Mouse (Mus musculus): ENCODE results near the gene Ank3. TPM values are rescaled to one million over a fixed set of nuclear protein-coding genes. Genes with fewer than 3 reads are reported as not detected.

The Ank3 gene
- polyA plus RNA-seq, 1 experiment from 2014 or later: 102 TPM

DNA sequence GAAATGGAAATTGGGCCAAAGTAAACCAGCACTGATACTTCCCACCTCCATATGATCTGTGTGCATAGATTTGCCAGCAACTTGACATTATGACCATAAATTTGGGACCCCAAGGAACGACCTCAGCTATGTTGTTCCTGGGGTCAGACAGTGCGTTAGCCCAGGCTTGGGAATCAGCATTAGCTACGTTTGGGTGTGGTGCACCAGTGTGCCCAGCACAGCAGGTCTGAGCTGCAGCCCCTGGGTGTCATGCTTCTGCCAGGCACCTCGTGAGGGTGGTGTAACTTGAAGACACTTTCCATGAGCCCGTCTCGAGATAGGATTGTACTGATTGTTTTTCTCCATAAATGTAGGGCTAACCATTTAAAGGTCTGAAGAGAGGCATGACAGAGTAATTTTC is 566.5 kb downstream of the Ank3 start:
- 92% methylated on average over 6 of the region's 6 CpGs for WGBS
- no peak for ATAC-seq

DNA sequence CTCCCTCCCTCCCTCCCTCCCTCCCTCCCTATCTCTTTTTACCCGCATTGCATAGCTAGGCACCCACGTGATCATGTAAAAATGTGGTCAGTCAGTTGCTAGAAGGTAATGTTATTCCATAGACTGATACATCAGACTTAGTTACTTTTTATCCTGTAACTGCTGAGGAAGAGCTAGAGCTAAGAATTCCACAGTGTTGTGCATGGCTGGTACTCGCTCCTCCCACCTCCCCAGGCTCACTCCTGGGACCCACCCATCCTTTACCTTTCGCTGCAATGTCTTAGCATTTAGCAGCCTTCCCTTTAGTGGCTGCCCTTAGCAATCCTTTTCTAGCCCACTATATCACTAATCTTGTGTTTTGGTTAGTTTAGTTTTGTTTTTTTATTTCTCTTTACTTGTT is 569.4 kb downstream of the Ank3 start:
- no peak for ATAC-seq
- H3K27me3 ChIP-seq: no peaks in the 10 kb centered on the region
- no peaks in the 10 kb centered on the region for H3K9me3 ChIP-seq
- H3K4me1 ChIP-seq (replicated peaks): no peaks in the 10 kb centered on the region
- peaks cover 17% of the 10 kb centered on the region for H3K36me3 ChIP-seq
- no peak overlapping the region for H3K4me2 ChIP-seq (replicated peaks)
- H3K4me3 ChIP-seq (replicated peaks): no peak overlapping the region
- no peak overlapping the region for H3K27ac ChIP-seq
- WGBS: 84% methylated on average over 4 of the region's 4 CpGs
- H3K9ac ChIP-seq (replicated peaks): no peak overlapping the region

More for the DNA sequence above, 566.5 kb downstream of the Ank3 start:
- no peak overlapping the region for H3K27ac ChIP-seq
- no peaks in the 10 kb centered on the region for H3K27me3 ChIP-seq
- H3K4me1 ChIP-seq (replicated peaks): no peaks in the 10 kb centered on the region
- no peak overlapping the region for H3K4me3 ChIP-seq (replicated peaks)
- no peak overlapping the region for H3K4me2 ChIP-seq (replicated peaks)
- no peak overlapping the region for H3K9ac ChIP-seq (replicated peaks)
- no peaks in the 10 kb centered on the region for H3K9me3 ChIP-seq
- peaks cover 26% of the 10 kb centered on the region for H3K36me3 ChIP-seq

DNA sequence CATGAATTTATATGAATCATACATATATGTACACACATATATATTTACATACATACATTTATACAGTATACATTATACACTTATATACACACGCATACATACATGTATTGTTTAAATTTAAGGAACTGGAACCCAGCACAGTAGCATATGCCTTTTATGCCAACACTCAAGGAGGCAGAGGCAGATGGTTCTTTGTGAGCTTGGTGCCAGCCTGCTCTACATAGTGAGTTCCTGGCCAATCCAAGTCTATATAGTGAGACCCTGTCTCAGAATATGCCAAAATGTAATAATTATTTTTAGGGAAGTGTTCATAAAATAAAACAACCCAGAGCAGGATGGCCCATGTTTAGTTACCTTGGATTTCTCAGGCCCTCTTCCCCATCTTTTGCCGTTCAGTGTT is 581.1 kb downstream of the Ank3 start:
- Histone ChIP-seq H3K27ac (no peak overlapping the region), H3K9ac (replicated peaks) (no peak overlapping the region), H3K4me3 (replicated peaks) (no peak overlapping the region), H3K36me3 (peaks cover 69% of the 10 kb centered on the region), H3K4me1 (replicated peaks) (no peaks in the 10 kb centered on the region), H3K4me2 (replicated peaks) (no peak overlapping the region), H3K27me3 (no peaks in the 10 kb centered on the region), H3K9me3 (no peaks in the 10 kb centered on the region)
- no peak for ATAC-seq
- WGBS: 96% methylated on average over 2 of the region's 2 CpGs

DNA sequence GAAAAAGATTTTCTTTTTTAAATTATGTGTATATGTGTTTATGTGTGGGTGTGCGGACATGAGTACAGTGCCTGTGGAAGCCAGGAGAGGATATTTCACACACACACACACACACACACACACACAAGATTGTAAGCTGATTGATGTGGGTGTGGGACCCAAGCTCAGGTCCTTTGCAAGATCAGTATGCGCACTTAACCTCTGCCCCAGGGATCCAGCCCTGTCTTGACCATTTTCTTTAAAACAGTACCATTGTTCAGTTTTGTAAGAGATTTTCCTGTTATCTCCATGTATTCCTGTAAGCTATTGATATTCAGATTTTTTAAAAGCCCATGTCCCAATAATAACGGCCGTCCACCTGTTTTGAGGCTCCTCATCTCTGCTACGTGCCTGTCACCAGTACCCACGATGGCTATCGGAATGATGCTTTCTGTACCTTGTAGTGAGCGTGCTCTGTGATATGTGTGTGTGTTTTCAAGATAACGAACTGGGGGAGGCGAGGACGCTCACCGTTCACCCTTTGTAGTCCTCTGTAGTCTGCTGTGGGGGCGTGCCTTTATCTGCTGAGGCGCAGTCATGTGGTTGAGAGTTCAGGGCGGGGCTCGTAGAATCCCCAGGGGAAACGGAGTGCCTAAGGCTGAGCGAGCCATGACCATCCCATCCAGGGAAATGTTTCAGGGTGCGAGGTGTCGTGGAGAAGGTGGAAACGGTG is 583.0 kb downstream of the Ank3 start:
- no peaks in the 10 kb centered on the region for H3K4me1 ChIP-seq (replicated peaks)
- 77% methylated on average over 21 of the region's 21 CpGs for WGBS
- no peaks in the 10 kb centered on the region for H3K9me3 ChIP-seq
- no peak overlapping the region for H3K4me3 ChIP-seq (replicated peaks)
- H3K36me3 ChIP-seq: peaks cover 56% of the 10 kb centered on the region
- H3K27ac ChIP-seq: no peak overlapping the region
- H3K4me2 ChIP-seq (replicated peaks): no peak overlapping the region
- no peaks in the 10 kb centered on the region for H3K27me3 ChIP-seq
- ATAC-seq: peak; percentile 37; the same call in 1 of the 2 replicates
- H3K9ac ChIP-seq (replicated peaks): no peak overlapping the region

DNA sequence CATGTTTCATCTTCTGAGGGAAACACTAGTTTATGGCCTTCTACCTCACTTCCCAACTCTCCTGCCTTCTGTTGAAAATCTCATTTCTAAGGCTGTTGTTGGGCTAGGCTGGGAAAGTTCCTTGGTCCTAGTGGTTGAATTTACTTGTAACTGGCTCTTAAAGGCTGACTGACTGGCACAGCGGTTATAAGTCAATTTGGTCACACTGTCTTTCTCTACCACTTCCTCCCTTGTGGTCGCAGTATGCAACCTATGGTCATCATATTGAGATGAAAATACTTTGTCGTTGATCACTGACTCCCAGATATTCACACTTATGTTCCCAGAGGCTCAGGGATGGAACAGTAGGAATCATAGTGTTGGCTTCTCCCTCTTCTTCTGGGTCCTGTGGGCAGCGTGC is 584.1 kb downstream of the Ank3 start:
- no peak overlapping the region for H3K27ac ChIP-seq
- no peak for ATAC-seq
- H3K36me3 ChIP-seq: peaks cover 58% of the 10 kb centered on the region
- 95% methylated on average over 4 of the region's 4 CpGs for WGBS
- H3K27me3 ChIP-seq: no peaks in the 10 kb centered on the region
- H3K9me3 ChIP-seq: no peaks in the 10 kb centered on the region
- no peak overlapping the region for H3K4me2 ChIP-seq (replicated peaks)
- no peaks in the 10 kb centered on the region for H3K4me1 ChIP-seq (replicated peaks)
- no peak overlapping the region for H3K4me3 ChIP-seq (replicated peaks)
- no peak overlapping the region for H3K9ac ChIP-seq (replicated peaks)

DNA sequence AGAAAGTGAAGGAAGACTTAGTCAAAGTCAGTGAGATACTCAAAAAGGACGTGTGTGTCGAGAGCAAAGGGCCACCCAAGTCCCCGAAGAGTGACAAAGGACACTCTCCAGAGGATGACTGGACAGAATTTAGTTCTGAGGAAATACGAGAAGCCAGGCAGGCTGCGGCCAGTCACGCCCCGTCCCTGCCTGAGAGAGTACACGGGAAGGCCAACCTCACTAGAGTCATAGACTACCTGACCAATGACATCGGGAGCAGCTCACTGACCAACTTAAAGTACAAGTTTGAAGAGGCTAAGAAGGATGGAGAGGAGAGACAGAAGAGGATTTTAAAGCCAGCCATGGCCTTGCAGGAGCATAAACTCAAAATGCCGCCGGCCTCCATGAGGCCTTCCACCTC is 588.9 kb downstream of the Ank3 start:
- WGBS: 95% methylated on average over 11 of the region's 11 CpGs
- no peak for ATAC-seq

DNA sequence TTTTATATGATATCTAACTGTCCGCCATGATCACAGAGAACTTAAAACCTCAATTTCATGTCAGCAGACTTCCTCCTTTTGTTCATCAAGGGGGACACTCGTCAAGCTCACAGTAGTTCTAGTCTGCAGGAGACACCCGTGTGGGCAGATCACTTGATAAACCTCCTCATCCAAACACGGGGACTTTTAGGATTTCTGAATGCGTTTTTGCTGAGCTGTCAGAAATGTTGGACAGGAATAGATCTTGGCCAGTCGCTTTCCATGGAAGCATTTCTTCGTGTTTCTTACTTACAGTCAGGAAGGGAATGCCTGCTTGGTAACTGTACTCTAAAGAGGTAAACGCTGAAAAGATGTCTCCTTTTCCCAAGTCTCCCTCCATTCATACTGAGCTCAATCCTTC is 598.5 kb downstream of the Ank3 start:
- H3K27me3 ChIP-seq: no peaks in the 10 kb centered on the region
- WGBS: 92% methylated on average over 8 of the region's 8 CpGs
- H3K9ac ChIP-seq (replicated peaks): no peak overlapping the region
- no peaks in the 10 kb centered on the region for H3K4me1 ChIP-seq (replicated peaks)
- H3K9me3 ChIP-seq: peaks cover 8% of the 10 kb centered on the region
- ATAC-seq: no peak
- peaks cover 76% of the 10 kb centered on the region for H3K36me3 ChIP-seq
- H3K4me2 ChIP-seq (replicated peaks): no peak overlapping the region
- no peak overlapping the region for H3K4me3 ChIP-seq (replicated peaks)
- H3K27ac ChIP-seq: no peak overlapping the region

More for the DNA sequence above, 588.9 kb downstream of the Ank3 start:
- peaks cover 24% of the 10 kb centered on the region for H3K9me3 ChIP-seq
- H3K9ac ChIP-seq (replicated peaks): no peak overlapping the region
- H3K27me3 ChIP-seq: no peaks in the 10 kb centered on the region
- H3K36me3 ChIP-seq: peaks cover 77% of the 10 kb centered on the region
- no peak overlapping the region for H3K4me3 ChIP-seq (replicated peaks)
- H3K27ac ChIP-seq: no peak overlapping the region
- no peak overlapping the region for H3K4me2 ChIP-seq (replicated peaks)
- no peaks in the 10 kb centered on the region for H3K4me1 ChIP-seq (replicated peaks)

DNA sequence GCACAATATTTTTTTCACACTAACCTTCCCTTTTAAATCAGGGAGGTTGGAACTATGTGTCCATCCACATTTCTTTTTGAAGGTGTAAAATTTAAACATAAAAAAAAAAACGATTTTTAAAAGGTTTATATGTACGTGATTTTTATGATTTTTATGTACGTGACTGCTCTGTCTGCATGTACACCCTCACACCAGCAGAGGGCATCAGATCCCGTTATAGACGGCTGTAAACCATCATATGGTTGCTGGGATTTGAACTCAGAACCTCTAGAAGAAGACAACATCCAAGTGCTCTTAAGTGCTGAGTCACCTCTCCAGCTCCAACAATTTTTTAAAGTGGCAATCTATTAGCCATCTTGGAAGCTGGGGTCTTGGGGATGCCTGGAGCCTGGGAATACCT is 605.5 kb downstream of the Ank3 start:
- H3K4me3 ChIP-seq (replicated peaks): no peak overlapping the region
- 94% methylated on average over 5 of the region's 5 CpGs for WGBS
- no peaks in the 10 kb centered on the region for H3K27me3 ChIP-seq
- H3K4me1 ChIP-seq (replicated peaks): no peaks in the 10 kb centered on the region
- H3K27ac ChIP-seq: no peak overlapping the region
- H3K9ac ChIP-seq (replicated peaks): no peak overlapping the region
- no peak for ATAC-seq
- H3K9me3 ChIP-seq: no peaks in the 10 kb centered on the region
- peaks cover 69% of the 10 kb centered on the region for H3K36me3 ChIP-seq
- H3K4me2 ChIP-seq (replicated peaks): no peak overlapping the region

DNA sequence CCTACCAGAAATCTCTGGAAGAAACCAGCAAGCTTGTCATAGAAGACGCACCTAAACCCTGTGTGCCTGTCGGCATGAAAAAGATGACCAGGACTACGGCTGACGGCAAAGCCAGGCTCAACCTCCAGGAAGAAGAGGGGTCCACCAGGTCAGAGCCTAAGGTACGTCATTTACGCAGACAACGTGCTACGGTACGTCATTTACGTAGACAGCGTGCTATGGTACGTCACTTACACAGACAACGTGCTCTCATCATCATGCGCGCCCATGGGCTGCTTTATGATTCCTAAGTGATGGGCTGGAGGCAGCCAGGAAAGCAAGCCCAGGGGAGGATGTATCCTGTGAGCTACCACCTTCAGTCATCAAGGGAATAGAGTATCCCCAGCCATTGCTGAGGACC is 606.3 kb downstream of the Ank3 start:
- no peak for ATAC-seq

DNA sequence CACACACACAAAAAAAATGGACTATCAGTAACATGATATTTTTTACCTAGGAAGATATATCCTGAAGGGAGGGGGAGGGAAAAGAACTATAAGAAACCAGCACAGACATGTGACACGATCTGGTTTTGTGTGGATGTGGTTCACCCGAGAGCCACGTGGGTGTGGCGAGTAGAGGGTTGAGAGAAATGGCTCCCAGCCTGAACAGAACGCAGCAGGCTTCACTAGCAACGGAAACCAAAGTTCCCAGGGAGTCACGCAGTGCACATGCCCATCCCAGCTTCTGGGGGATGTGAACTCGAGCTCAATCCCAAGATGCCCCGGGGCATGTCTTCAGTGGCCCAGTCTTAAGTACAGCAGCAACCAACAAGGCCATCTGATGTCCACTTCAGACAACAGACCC is 607.8 kb downstream of the Ank3 start:
- 77% methylated on average over 9 of the region's 9 CpGs for WGBS
- no peak overlapping the region for H3K9ac ChIP-seq (replicated peaks)
- peaks cover 65% of the 10 kb centered on the region for H3K36me3 ChIP-seq
- no peaks in the 10 kb centered on the region for H3K9me3 ChIP-seq
- H3K27ac ChIP-seq: no peak overlapping the region
- no peaks in the 10 kb centered on the region for H3K4me1 ChIP-seq (replicated peaks)
- no peak overlapping the region for H3K4me3 ChIP-seq (replicated peaks)
- no peak overlapping the region for H3K4me2 ChIP-seq (replicated peaks)
- no peak for ATAC-seq
- no peaks in the 10 kb centered on the region for H3K27me3 ChIP-seq

More for the DNA sequence above, 606.3 kb downstream of the Ank3 start:
- Histone ChIP-seq H3K9ac (replicated peaks) (no peak overlapping the region), H3K4me1 (replicated peaks) (no peaks in the 10 kb centered on the region), H3K4me3 (replicated peaks) (no peak overlapping the region), H3K27me3 (no peaks in the 10 kb centered on the region), H3K4me2 (replicated peaks) (no peak overlapping the region), H3K9me3 (no peaks in the 10 kb centered on the region), H3K36me3 (peaks cover 68% of the 10 kb centered on the region), H3K27ac (no peak overlapping the region)
- 96% methylated on average over 15 of the region's 15 CpGs for WGBS

DNA sequence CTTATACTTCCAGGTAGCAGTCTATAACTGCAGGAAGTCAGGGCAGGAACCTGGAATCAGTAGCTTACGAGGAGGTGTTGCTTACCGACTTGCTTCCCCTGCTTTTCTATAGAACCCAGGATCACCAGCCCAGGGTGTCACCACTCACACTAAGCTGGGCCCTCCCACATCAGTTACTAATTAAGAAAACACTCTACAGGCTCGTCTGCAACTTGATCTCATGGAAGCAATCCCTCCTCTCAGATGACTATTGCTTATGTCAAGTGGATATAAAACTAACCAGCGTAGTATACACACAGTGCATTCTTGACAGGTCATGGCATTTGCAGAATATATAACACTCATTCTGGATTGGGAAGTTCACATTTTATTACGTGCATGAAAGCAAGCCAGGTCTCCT is 613.2 kb downstream of the Ank3 start:
- H3K9ac ChIP-seq (replicated peaks): no peak overlapping the region
- H3K27me3 ChIP-seq: no peaks in the 10 kb centered on the region
- 85% methylated on average over 5 of the region's 5 CpGs for WGBS
- H3K36me3 ChIP-seq: peaks cover 72% of the 10 kb centered on the region
- no peak for ATAC-seq
- no peaks in the 10 kb centered on the region for H3K9me3 ChIP-seq
- no peak overlapping the region for H3K4me3 ChIP-seq (replicated peaks)
- no peak overlapping the region for H3K27ac ChIP-seq
- no peak overlapping the region for H3K4me2 ChIP-seq (replicated peaks)
- no peaks in the 10 kb centered on the region for H3K4me1 ChIP-seq (replicated peaks)

DNA sequence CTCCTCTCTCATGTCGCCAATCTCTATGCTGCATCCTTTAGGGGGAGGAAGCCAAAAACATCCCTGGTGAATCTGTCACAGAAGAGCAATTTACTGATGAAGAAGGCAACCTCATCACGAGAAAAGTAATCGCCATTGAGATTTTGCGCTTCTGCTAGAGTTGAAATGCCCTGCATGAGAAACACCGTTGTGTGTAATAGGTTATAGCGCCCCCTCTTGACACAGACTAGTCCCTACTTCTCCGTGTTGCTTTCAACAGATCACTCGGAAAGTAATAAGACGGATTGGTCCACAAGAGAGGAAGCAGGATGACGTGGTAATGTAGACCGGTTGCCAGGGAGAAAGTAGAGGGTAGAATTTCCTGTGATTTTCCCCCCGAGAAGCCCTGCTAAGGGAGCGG is 615.4 kb downstream of the Ank3 start:
- H3K36me3 ChIP-seq: peaks cover 81% of the 10 kb centered on the region
- no peak for ATAC-seq
- WGBS: 93% methylated on average over 13 of the region's 13 CpGs

DNA sequence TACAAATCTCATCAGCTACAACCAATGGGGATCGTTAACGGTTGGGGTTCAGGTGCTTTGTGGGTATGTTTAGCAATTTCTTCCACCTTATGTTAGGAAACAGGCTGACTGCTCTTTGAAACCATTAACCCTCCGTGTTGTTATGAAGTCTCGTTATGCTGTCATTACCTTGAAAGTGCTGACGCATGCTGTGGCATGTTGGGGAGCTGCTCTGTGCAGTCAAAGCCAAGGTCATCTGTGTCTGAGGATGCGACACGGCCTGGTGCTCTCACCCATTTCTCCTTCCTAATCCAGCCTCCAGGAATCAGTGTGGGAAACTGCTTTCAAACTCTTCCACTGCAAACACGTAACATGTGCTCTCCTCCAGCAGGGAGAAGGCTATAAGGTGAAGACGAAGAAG is 616.6 kb downstream of the Ank3 start:
- peaks cover 80% of the 10 kb centered on the region for H3K36me3 ChIP-seq

More for the DNA sequence above, 615.4 kb downstream of the Ank3 start:
- no peaks in the 10 kb centered on the region for H3K27me3 ChIP-seq
- no peak overlapping the region for H3K4me2 ChIP-seq (replicated peaks)
- no peak overlapping the region for H3K9ac ChIP-seq (replicated peaks)
- no peak overlapping the region for H3K4me3 ChIP-seq (replicated peaks)
- no peak overlapping the region for H3K27ac ChIP-seq
- no peaks in the 10 kb centered on the region for H3K9me3 ChIP-seq
- H3K4me1 ChIP-seq (replicated peaks): no peaks in the 10 kb centered on the region

More for the DNA sequence above, 616.6 kb downstream of the Ank3 start:
- H3K4me1 ChIP-seq (replicated peaks): no peaks in the 10 kb centered on the region
- no peak overlapping the region for H3K27ac ChIP-seq
- ATAC-seq: no peak
- H3K27me3 ChIP-seq: no peaks in the 10 kb centered on the region
- WGBS: 92% methylated on average over 9 of the region's 9 CpGs
- H3K9ac ChIP-seq (replicated peaks): no peak overlapping the region
- H3K4me3 ChIP-seq (replicated peaks): no peak overlapping the region
- H3K9me3 ChIP-seq: 0 out of 2 replicates have a peak, but pooled peaks cover 2% of the 10 kb centered on the region
- no peak overlapping the region for H3K4me2 ChIP-seq (replicated peaks)

Data from midbrain, embryonic 13.5 days (tissue).